Mouse (Mus musculus) myocyte (in vitro differentiated cells): ENCODE results near the gene Hist1h1d.
"Not testable (repeated sequence)": the region's sequence is repeated elsewhere in the genome, so short reads cannot be mapped to it uniquely, and the experiment has no call there.

Source experiments
- E2F4 ChIP-seq: IDR thresholded peaks from one replicate; pipeline ENCODE4 v1.6.1; 2011; ENCODE audit warnings: mild to moderate bottlenecking, control low read depth, moderate library complexity; ENCODE audit not compliant: insufficient read depth
- POLR2A ChIP-seq: IDR thresholded peaks from one replicate; pipeline ENCODE4 v1.6.1; 2011; ENCODE audit warnings: low read depth, mild to moderate bottlenecking, control low read depth, moderate library complexity; ENCODE audit not compliant: insufficient read length

DNA sequence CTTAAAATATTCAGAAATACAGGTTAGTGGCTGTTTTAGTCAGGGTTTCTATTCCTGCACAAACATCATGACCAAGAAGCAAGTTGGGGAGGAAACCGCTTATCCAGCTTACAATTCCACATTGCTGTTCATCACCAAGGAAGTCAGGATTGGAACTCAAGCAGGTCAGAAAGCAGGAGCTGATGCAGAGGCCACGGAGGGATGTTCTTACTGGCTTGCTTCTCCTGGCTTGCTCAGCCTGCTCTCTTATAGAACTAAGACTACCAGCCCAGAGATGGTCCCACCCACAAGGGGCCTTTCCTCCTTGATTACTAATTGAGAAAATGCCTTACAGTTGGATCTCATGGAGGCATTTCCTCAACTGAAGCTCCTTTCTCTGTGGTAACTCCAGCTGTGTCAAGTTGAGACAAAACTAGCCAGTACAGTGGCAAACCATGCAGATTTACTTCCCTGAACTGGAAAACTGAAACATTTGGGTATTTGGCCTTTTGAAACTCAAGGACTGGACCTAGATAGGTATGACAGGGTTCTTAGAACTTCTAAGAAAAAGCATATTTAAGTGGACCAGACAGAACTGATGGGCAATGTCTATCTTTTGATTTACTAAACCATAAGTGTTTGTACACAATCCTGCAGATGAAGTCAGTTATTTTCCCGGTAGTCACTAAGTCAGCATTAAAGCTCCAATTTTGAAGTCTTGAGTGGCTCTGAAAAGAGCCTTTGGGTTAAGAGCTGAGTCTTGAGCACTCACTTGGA, 10.7 kb upstream of the Hist1h1d start:
- TF ChIP-seq E2F4, POLR2A: not testable (repeated sequence)
